ENCODE assay signal across 15 mouse cellular contexts in genomic region chr5:124896135-124896534, GRCm38 (mm10). TPM values are rescaled to one million over a fixed set of nuclear protein-coding genes. Genes with fewer than 3 reads are reported as not detected.
DNase-seq lines count a peak whose midpoint lies in the region; ATAC-seq and TF ChIP-seq lines count a peak whose summit lies in the region.
"Had no signal": no experiment of that assay in that cellular context is flagged by ENCODE, and none has a peak within 500 bp of the region (broad histone marks: within the 10 kb centered on the region; RNA-seq: fewer than 3 reads in every experiment).

No protein-coding gene starts in this region.

- no peak for DNase-seq in kidney, postnatal 36 days
- DNase-seq in lung, adult 2 months = no peak
- DNase-seq: cerebellum, adult 9-10 months; lung, postnatal 36 days; retina, postnatal 1 day; thymus, postnatal 14 days had no signal

- H3K9ac ChIP-seq in kidney, embryonic 16.5 days (replicated peaks; ENCODE audit: low read length) = no peak overlapping the region
- H3K9ac ChIP-seq in lung, embryonic 16.5 days (ENCODE audit: low read length) = no peak overlapping the region
- H3K9ac ChIP-seq in limb, embryonic 12.5 days (replicated peaks) = no peak overlapping the region
- H3K9ac ChIP-seq in stomach, embryonic 16.5 days (ENCODE audit: low read length) = 0 out of 2 replicates have a peak overlapping the region, but pooled peaks have one; percentile 6

- no peak overlapping the region for H3K4me2 ChIP-seq in kidney, embryonic 16.5 days (replicated peaks; ENCODE audit: low read depth, low read length)
- H3K4me2 ChIP-seq in lung, embryonic 16.5 days (ENCODE audit: low read depth, low read length) = no peak overlapping the region
- no peak overlapping the region for H3K4me2 ChIP-seq in limb, embryonic 12.5 days
- H3K4me2 ChIP-seq in stomach, embryonic 16.5 days (ENCODE audit: low read depth, low read length) = no peak overlapping the region
- H3K4me2 ChIP-seq: midbrain, embryonic 11.5 days had no signal

- peak overlapping the region; percentile 46; the same call in 1 of the 2 replicates for H3K27ac ChIP-seq in kidney, embryonic 16.5 days (ENCODE audit: low read length)
- H3K27ac ChIP-seq in lung, embryonic 16.5 days (ENCODE audit: low read length) = no peak overlapping the region
- H3K27ac ChIP-seq in limb, embryonic 12.5 days = peak overlapping the region; percentile 64
- H3K27ac ChIP-seq in stomach, embryonic 16.5 days (ENCODE audit: low read length) = no peak overlapping the region

- H3K9me3 ChIP-seq in kidney, embryonic 16.5 days (ENCODE audit: low read length) = no peaks in the 10 kb centered on the region
- H3K9me3 ChIP-seq in lung, embryonic 16.5 days (ENCODE audit: control insufficient read depth, low read length) = no peaks in the 10 kb centered on the region
- no peaks in the 10 kb centered on the region for H3K9me3 ChIP-seq in limb, embryonic 12.5 days
- no peaks in the 10 kb centered on the region for H3K9me3 ChIP-seq in stomach, embryonic 16.5 days (replicated peaks; ENCODE audit: control insufficient read depth, low read length)
- H3K9me3 ChIP-seq: heart, embryonic 10.5 days had no signal

- no peak for TF ChIP-seq POLR2A in lung, adult 2 months (IDR thresholded peaks at IDR 0.05; ENCODE audit: borderline replicate concordance, extremely low read depth, low read depth, low read length)

- no peaks in the 10 kb centered on the region for H3K27me3 ChIP-seq in kidney, embryonic 16.5 days (ENCODE audit: insufficient read depth, low read length)
- H3K27me3 ChIP-seq in lung, embryonic 16.5 days (ENCODE audit: control insufficient read depth, insufficient read depth, low read depth, low read length) = no peaks in the 10 kb centered on the region
- H3K27me3 ChIP-seq in limb, embryonic 12.5 days = no peaks in the 10 kb centered on the region
- H3K27me3 ChIP-seq in stomach, embryonic 16.5 days (ENCODE audit: control insufficient read depth, insufficient read depth, low read length) = no peaks in the 10 kb centered on the region

- 36% methylated on average over 6 of the region's 8 CpGs for WGBS in kidney, embryonic 16.5 days
- whole genome bisulfite sequencing in lung, embryonic 16.5 days = 26% methylated on average over 7 of the region's 8 CpGs
- 53% methylated on average over 6 of the region's 8 CpGs for WGBS in lung, adult 2 months
- 29% methylated on average over 8 of the region's 8 CpGs for WGBS in limb, embryonic 12.5 days
- 38% methylated on average over 7 of the region's 8 CpGs for WGBS in stomach, embryonic 16.5 days

- no peaks in the 10 kb centered on the region for H3K36me3 ChIP-seq in kidney, embryonic 16.5 days (ENCODE audit: insufficient read depth, low read length)
- no peaks in the 10 kb centered on the region for H3K36me3 ChIP-seq in lung, embryonic 16.5 days (ENCODE audit: control insufficient read depth, insufficient read depth, low read length)
- no peaks in the 10 kb centered on the region for H3K36me3 ChIP-seq in limb, embryonic 12.5 days
- H3K36me3 ChIP-seq in stomach, embryonic 16.5 days (ENCODE audit: control insufficient read depth, insufficient read depth, low read length) = no peaks in the 10 kb centered on the region

- no peak for TF ChIP-seq CTCF in lung, adult 2 months (IDR thresholded peaks at IDR 0.05; ENCODE audit: insufficient read depth, low read length)

- no peak for ATAC-seq in kidney, embryonic 16.5 days (ENCODE audit: low FRiP score, low TSS enrichment)
- 0 out of 2 replicates have a peak, but pooled peaks have one; percentile 21 for ATAC-seq in lung, embryonic 16.5 days (ENCODE audit: low read depth)
- no peak for ATAC-seq in limb, embryonic 12.5 days (ENCODE audit: insufficient number of reproducible peaks, insufficient read depth, low FRiP score, low TSS enrichment, low read depth)
- ATAC-seq in stomach, embryonic 16.5 days (ENCODE audit: insufficient read depth, low FRiP score) = no peak
- ATAC-seq in megakaryocyte-erythroid progenitor cell, adult 5-6 weeks (replicated peaks; ENCODE audit: low FRiP score, low TSS enrichment, poor library complexity, severe bottlenecking) = no peak

- H3K4me3 ChIP-seq in kidney, embryonic 16.5 days (ENCODE audit: low read length) = no peak overlapping the region
- H3K4me3 ChIP-seq in lung, embryonic 16.5 days (ENCODE audit: low read length) = no peak overlapping the region
- H3K4me3 ChIP-seq in lung, adult 2 months (replicated peaks; ENCODE audit: extremely low read depth, low read depth, low read length) = no peak overlapping the region
- no peak overlapping the region for H3K4me3 ChIP-seq in limb, embryonic 12.5 days (replicated peaks)
- no peak overlapping the region for H3K4me3 ChIP-seq in stomach, embryonic 16.5 days (replicated peaks; ENCODE audit: low read length)
- H3K4me3 ChIP-seq: heart, embryonic 10.5 days had no signal

- H3K4me1 ChIP-seq in kidney, embryonic 16.5 days (ENCODE audit: insufficient read depth, low read length) = peaks cover 17% of the 10 kb centered on the region
- H3K4me1 ChIP-seq in lung, embryonic 16.5 days (replicated peaks; ENCODE audit: control insufficient read depth, insufficient read depth, low read length) = peaks cover 5% of the 10 kb centered on the region
- peaks cover 12% of the 10 kb centered on the region for H3K4me1 ChIP-seq in lung, adult 2 months (ENCODE audit: control insufficient read depth, insufficient read depth, low read length)
- peaks cover 18% of the 10 kb centered on the region for H3K4me1 ChIP-seq in limb, embryonic 12.5 days (replicated peaks)
- peaks cover 11% of the 10 kb centered on the region for H3K4me1 ChIP-seq in stomach, embryonic 16.5 days (ENCODE audit: control insufficient read depth, insufficient read depth, low read length)

RNA-seq across cellular contexts. Expression of gene Zfp664, which starts 33.6 kb away (rescaled TPM):
- polyA plus RNA-seq in kidney, embryonic 16.5 days (2015; fragmentation: Nextera tagmentation; extraction: Ambion mirVana) = 110 and 118 TPM in 2 replicates
- polyA plus RNA-seq in lung, embryonic 16.5 days (2015; fragmentation: Nextera tagmentation; extraction: Ambion mirVana) = 91.1 and 92.9 TPM in 2 replicates
- 26.6 and 27.7 TPM in 2 replicates for polyA plus RNA-seq in lung, adult 2 months (2012; rRNA removed)
- 118 and 125 TPM in 2 replicates for polyA plus RNA-seq in limb, embryonic 12.5 days (2016; fragmentation: Nextera tagmentation; extraction: Ambion mirVana)
- 43.6 and 54.3 TPM in 2 replicates for polyA plus RNA-seq in stomach, embryonic 16.5 days (2015; fragmentation: Nextera tagmentation; extraction: Ambion mirVana)
- total RNA-seq in megakaryocyte-erythroid progenitor cell, adult 5-6 weeks (2014; fragmentation: Nextera tagmentation) = 20.3 and 20.6 TPM in 2 replicates
- 14.1 and 18.9 TPM in 2 replicates for total RNA-seq in megakaryocyte-erythroid progenitor cell, adult 5-6 weeks (2017)

RNA-seq across cellular contexts. Expression of gene Ccdc92, which starts 33.9 kb away (rescaled TPM):
- polyA plus RNA-seq in kidney, embryonic 16.5 days (2015; fragmentation: Nextera tagmentation; extraction: Ambion mirVana) = 8.8 and 9.3 TPM in 2 replicates
- 9.9 and 11.7 TPM in 2 replicates for polyA plus RNA-seq in lung, embryonic 16.5 days (2015; fragmentation: Nextera tagmentation; extraction: Ambion mirVana)
- polyA plus RNA-seq in lung, adult 2 months (2012; rRNA removed) = 21.5 and 21.9 TPM in 2 replicates
- polyA plus RNA-seq in limb, embryonic 12.5 days (2016; fragmentation: Nextera tagmentation; extraction: Ambion mirVana) = 7.9 and 8.2 TPM in 2 replicates
- 5.3 and 6.1 TPM in 2 replicates for polyA plus RNA-seq in stomach, embryonic 16.5 days (2015; fragmentation: Nextera tagmentation; extraction: Ambion mirVana)
- total RNA-seq in megakaryocyte-erythroid progenitor cell, adult 5-6 weeks (2014; fragmentation: Nextera tagmentation) = 0.07 and 0.47 TPM in 2 replicates
- 0.05 and 0.50 TPM in 2 replicates for total RNA-seq in megakaryocyte-erythroid progenitor cell, adult 5-6 weeks (2017)
- total RNA-seq: common myeloid progenitor, adult 5-6 weeks; liver, adult 2 months had no signal

Comparison
In these comparisons a context has a peak if more than half of its experiments do, and no peak if none do; other contexts are left out.
1. H3K27ac ChIP-seq: peak in kidney, embryonic 16.5 days (single experiment) and limb, embryonic 12.5 days (single experiment); none in lung, embryonic 16.5 days (single experiment) and stomach, embryonic 16.5 days (single experiment).